In genomic region chr15:9070353-9070752, GRCm38 (mm10) we compare ENCODE assay signal across 8 mouse cellular contexts. TPM values are rescaled to one million over a fixed set of nuclear protein-coding genes. Genes with fewer than 3 reads are reported as not detected.
A peak's percentile ranks its signal among the peaks of the same experiment; 100 is the strongest.
DNase-seq lines count a peak whose midpoint lies in the region; ATAC-seq and TF ChIP-seq lines count a peak whose summit lies in the region.

No protein-coding gene starts in this region.

- peak overlapping the region; percentile 54 for H3K4me3 ChIP-seq in kidney, adult 2 months (ENCODE audit: insufficient read depth, low read depth, low read length)
- peak overlapping the region; percentile 93 for H3K4me3 ChIP-seq in bone marrow, adult 2 months (replicated peaks; ENCODE audit: control insufficient read depth, low read depth, low read length)
- H3K4me3 ChIP-seq in hindbrain, embryonic 12.5 days: peak overlapping the region; percentile 86
- peak overlapping the region; percentile 94 for H3K4me3 ChIP-seq in midbrain, embryonic 12.5 days

- H3K4me2 ChIP-seq in hindbrain, embryonic 12.5 days (replicated peaks): peak overlapping the region; percentile 84
- H3K4me2 ChIP-seq in midbrain, embryonic 12.5 days (replicated peaks): peak overlapping the region; percentile 81

- peak overlapping the region; percentile 71 for H3K9ac ChIP-seq in hindbrain, embryonic 12.5 days
- peak overlapping the region; percentile 54 for H3K9ac ChIP-seq in midbrain, embryonic 12.5 days (replicated peaks)

- no peak for TF ChIP-seq CTCF in kidney, adult 2 months (conservative IDR thresholded peaks at IDR 0.05; ENCODE audit: insufficient read depth, insufficient read length, low read depth, low read length)
- no peak for TF ChIP-seq CTCF in bone marrow, adult 2 months (IDR thresholded peaks at IDR 0.05; ENCODE audit: control insufficient read depth, insufficient read depth, low read length)

- DNase-seq in kidney, adult 2 months: peak; percentile 21
- no peak for DNase-seq in kidney, postnatal 10 days
- DNase-seq in urinary bladder, postnatal 14 days (ENCODE audit: low spot score): no peak
- no peak for DNase-seq in layer of hippocampus, postnatal 25 days (ENCODE audit: extremely low spot score in 1 of 2, low spot score in 1 of 2)
- DNase-seq in frontal cortex, postnatal 25 days (ENCODE audit: low spot score in 2 of 2): no peak

- peak overlapping the region; percentile 34 for H3K27ac ChIP-seq in kidney, adult 2 months (ENCODE audit: insufficient read depth, low read depth, low read length)
- peak overlapping the region; percentile 98 for H3K27ac ChIP-seq in bone marrow, adult 2 months (ENCODE audit: control insufficient read depth, insufficient read depth, low read depth, low read length, poor library complexity)
- H3K27ac ChIP-seq in hindbrain, embryonic 12.5 days: peak overlapping the region; percentile 78
- H3K27ac ChIP-seq in midbrain, embryonic 12.5 days (replicated peaks): peak overlapping the region; percentile 91

- no peak; the same call in 1 of the 2 replicates for ATAC-seq in hindbrain, embryonic 12.5 days (ENCODE audit: low FRiP score)
- ATAC-seq in midbrain, embryonic 12.5 days (ENCODE audit: low FRiP score, low read depth): no peak; the same call in 1 of the 2 replicates

- H3K4me1 ChIP-seq in kidney, adult 2 months (ENCODE audit: control insufficient read depth, insufficient read depth, low read length): peaks cover 18% of the 10 kb centered on the region
- H3K4me1 ChIP-seq in bone marrow, adult 2 months (ENCODE audit: control insufficient read depth, insufficient read depth, low read length): peaks cover 2% of the 10 kb centered on the region
- peaks cover 37% of the 10 kb centered on the region for H3K4me1 ChIP-seq in hindbrain, embryonic 12.5 days
- peaks cover 34% of the 10 kb centered on the region for H3K4me1 ChIP-seq in midbrain, embryonic 12.5 days

- no peaks in the 10 kb centered on the region for H3K9me3 ChIP-seq in hindbrain, embryonic 12.5 days (replicated peaks)
- no peaks in the 10 kb centered on the region for H3K9me3 ChIP-seq in midbrain, embryonic 12.5 days

- no peak for TF ChIP-seq POLR2A in kidney, adult 2 months (IDR thresholded peaks at IDR 0.05; ENCODE audit: low read depth, low read length)
- TF ChIP-seq POLR2A in bone marrow, adult 2 months (IDR thresholded peaks at IDR 0.05; ENCODE audit: borderline replicate concordance, control insufficient read depth, low read depth, low read length): no peak

- no peaks in the 10 kb centered on the region; the same call in 1 of the 2 replicates for H3K36me3 ChIP-seq in kidney, adult 2 months (ENCODE audit: control insufficient read depth, insufficient read depth, low read length)
- H3K36me3 ChIP-seq in hindbrain, embryonic 12.5 days: no peaks in the 10 kb centered on the region
- no peaks in the 10 kb centered on the region for H3K36me3 ChIP-seq in midbrain, embryonic 12.5 days

- WGBS in kidney, adult 2 months: 5% methylated on average over 3 of the region's 3 CpGs
- 2% methylated on average over 3 of the region's 3 CpGs for WGBS in bone marrow, adult 2 months
- WGBS in hindbrain, embryonic 12.5 days: 1% methylated on average over 3 of the region's 3 CpGs
- WGBS in midbrain, embryonic 12.5 days: 0% methylated on average over 3 of the region's 3 CpGs

- no peaks in the 10 kb centered on the region for H3K27me3 ChIP-seq in kidney, adult 2 months (replicated peaks; ENCODE audit: control insufficient read depth, insufficient read depth, low read length)
- H3K27me3 ChIP-seq in hindbrain, embryonic 12.5 days: no peaks in the 10 kb centered on the region
- no peaks in the 10 kb centered on the region for H3K27me3 ChIP-seq in midbrain, embryonic 12.5 days

RNA-seq across cellular contexts. Expression of gene Nadk2, which starts 0.7 kb away (rescaled TPM):
- 46.6 and 52.9 TPM in 2 replicates for polyA plus RNA-seq in kidney, adult 2 months (2012; rRNA removed)
- 57.6 and 70.0 TPM in 2 replicates for polyA plus RNA-seq in bone marrow, adult 2 months (2011; ENCODE audit: insufficient read depth, insufficient read length, low replicate concordance, missing spikeins)
- 39.0 and 43.1 TPM in 2 replicates for polyA plus RNA-seq in hindbrain, embryonic 12.5 days (2016; fragmentation: Nextera tagmentation; extraction: Ambion mirVana)
- polyA plus RNA-seq in midbrain, embryonic 12.5 days (2016; fragmentation: Nextera tagmentation; extraction: Ambion mirVana): 35.3 and 36.5 TPM in 2 replicates
- total RNA-seq in layer of hippocampus, postnatal 25 days (2021): 10 to 100 TPM; 61.0 to 64.9 TPM

Comparison
In these comparisons a context has a peak if more than half of its experiments do, and no peak if none do; other contexts are left out.
1. H3K27ac ChIP-seq: peak in every context shown above with its lines; median percentile 98 in bone marrow, adult 2 months; 91 in midbrain, embryonic 12.5 days; 78 in hindbrain, embryonic 12.5 days; 34 in kidney, adult 2 months.